Mouse (Mus musculus) forebrain, embryonic 12.5 days (tissue): ENCODE data around the gene Spcs2. TPM values are rescaled to one million over a fixed set of nuclear protein-coding genes. Genes with fewer than 3 reads are reported as not detected.

Experiments used
- ATAC-seq: fragments of 200-750 bp; cut with Nextera tagmentation; 2 replicates; pipeline ENCODE4 v1.8.0; 2017; ENCODE audit warnings: moderate TSS enrichment; ENCODE audit not compliant: low FRiP score
- H3K27ac ChIP-seq: fragments of 300-500 bp; sonication (generic); 2 replicates; pipeline ENCODE4 v1.5.1; 2016; ENCODE audit warnings: mild to moderate bottlenecking
- H3K27me3 ChIP-seq: fragments of 300-500 bp; sonication (generic); 2 replicates; pipeline ENCODE4 v1.6.1; 2016; ENCODE audit warnings: mild to moderate bottlenecking
- H3K36me3 ChIP-seq: fragments of 300-500 bp; sonication (generic); replicated peaks from 2 replicates; pipeline ENCODE4 v1.6.1; 2016; ENCODE audit warnings: mild to moderate bottlenecking
- H3K4me1 ChIP-seq: fragments of 300-500 bp; sonication (generic); 2 replicates; pipeline ENCODE4 v1.6.1; 2016
- H3K4me2 ChIP-seq: fragments of 300-500 bp; sonication (generic); 2 replicates; pipeline ENCODE4 v1.6.1; 2016; ENCODE audit warnings: mild to moderate bottlenecking, moderate library complexity
- H3K4me3 ChIP-seq: fragments of 300-500 bp; sonication (generic); replicated peaks from 2 replicates; pipeline ENCODE4 v1.5.1; 2016; ENCODE audit warnings: mild to moderate bottlenecking
- H3K9ac ChIP-seq: fragments of 300-500 bp; sonication (generic); 2 replicates; pipeline ENCODE4 v1.6.1; 2016; ENCODE audit warnings: mild to moderate bottlenecking
- H3K9me3 ChIP-seq: fragments of 300-500 bp; sonication (generic); 2 replicates; pipeline ENCODE4 v1.6.1; 2016
- WGBS: fragments of 180-500 bp; shearing (Covaris S2); methylation state at CpG from one replicate; pipeline ENCODE4 v1.1.7; 2016; 5-methylcytosine and 5-hydroxymethylcytosine counted together
- polyA plus RNA-seq: library from polyadenylated mRNA; unstranded; fragments of >200 nt; fragmentation: Nextera tagmentation; extraction: Ambion mirVana; gene quantifications from 2 replicates; pipeline ENCODE4 v1.2.1, GENCODE M21; 2016

The Spcs2 gene
- polyA plus RNA-seq, 1 experiment from 2014 or later: 340 TPM

- ATAC-seq: no peak
- Histone ChIP-seq H3K4me2 (no peak overlapping the region), H3K36me3 (no peaks in the 10 kb centered on the region), H3K9me3 (no peaks in the 10 kb centered on the region), H3K27ac (no peak overlapping the region), H3K27me3 (no peaks in the 10 kb centered on the region), H3K4me3 (no peak overlapping the region), H3K4me1 (peaks cover 18% of the 10 kb centered on the region), H3K9ac (no peak overlapping the region)
- 78% methylated on average over 3 of the region's 3 CpGs for WGBS
Measured at GRCm38 (mm10) chr7:99890168-99890755, 27.0 kb upstream of the Spcs2 start.

- H3K9ac ChIP-seq: no peak overlapping the region
- ATAC-seq: 0 out of 2 replicates have a peak, but pooled peaks have one; percentile 36
- no peak overlapping the region for H3K4me3 ChIP-seq
- H3K36me3 ChIP-seq: no peaks in the 10 kb centered on the region
- no peaks in the 10 kb centered on the region for H3K9me3 ChIP-seq
- peaks cover 17% of the 10 kb centered on the region for H3K4me1 ChIP-seq
- H3K27me3 ChIP-seq: no peaks in the 10 kb centered on the region
- no peak overlapping the region for H3K27ac ChIP-seq
- no peak overlapping the region for H3K4me2 ChIP-seq
- whole genome bisulfite sequencing: 50% methylated on average over 10 of the region's 10 CpGs
Measured at GRCm38 (mm10) chr7:99889175-99889880, 26.1 kb upstream of the Spcs2 start.

- no peaks in the 10 kb centered on the region for H3K9me3 ChIP-seq
- H3K27ac ChIP-seq: no peak overlapping the region
- H3K4me3 ChIP-seq: no peak overlapping the region
- H3K4me1 ChIP-seq: peaks cover 17% of the 10 kb centered on the region
- H3K27me3 ChIP-seq: no peaks in the 10 kb centered on the region
- H3K36me3 ChIP-seq: no peaks in the 10 kb centered on the region
- no peak overlapping the region for H3K4me2 ChIP-seq
- no peak for ATAC-seq
- no peak overlapping the region for H3K9ac ChIP-seq
Measured at GRCm38 (mm10) chr7:99887743-99888142, 24.5 kb upstream of the Spcs2 start.

GRCm38 (mm10) chr7:99887230-99887735 is 24.0 kb upstream of the Spcs2 start:
- Histone ChIP-seq H3K4me3 (no peak overlapping the region), H3K36me3 (no peaks in the 10 kb centered on the region), H3K27ac (no peak overlapping the region), H3K4me1 (peaks cover 17% of the 10 kb centered on the region), H3K4me2 (no peak overlapping the region), H3K27me3 (no peaks in the 10 kb centered on the region), H3K9me3 (no peaks in the 10 kb centered on the region), H3K9ac (no peak overlapping the region)
- 84% methylated on average over 2 of the region's 2 CpGs for WGBS
- no peak for ATAC-seq

GRCm38 (mm10) chr7:99878254-99878653 is 15.0 kb upstream of the Spcs2 start:
- Histone ChIP-seq H3K9ac (no peak overlapping the region), H3K27me3 (no peaks in the 10 kb centered on the region), H3K9me3 (no peaks in the 10 kb centered on the region), H3K36me3 (no peaks in the 10 kb centered on the region), H3K4me1 (no peaks in the 10 kb centered on the region), H3K4me3 (no peak overlapping the region), H3K27ac (no peak overlapping the region), H3K4me2 (no peak overlapping the region)
- 70% methylated on average over 2 of the region's 2 CpGs for WGBS
- no peak for ATAC-seq

GRCm38 (mm10) chr7:99876345-99876744 is 13.1 kb upstream of the Spcs2 start:
- Histone ChIP-seq H3K36me3 (no peaks in the 10 kb centered on the region), H3K4me2 (no peak overlapping the region), H3K4me3 (no peak overlapping the region), H3K27ac (no peak overlapping the region), H3K9me3 (no peaks in the 10 kb centered on the region), H3K27me3 (no peaks in the 10 kb centered on the region), H3K4me1 (no peaks in the 10 kb centered on the region), H3K9ac (no peak overlapping the region)
- no peak for ATAC-seq
- WGBS: 1% methylated on average over 3 of the region's 3 CpGs

GRCm38 (mm10) chr7:99875891-99876290 is 12.6 kb upstream of the Spcs2 start:
- Histone ChIP-seq H3K9me3 (no peaks in the 10 kb centered on the region), H3K4me1 (no peaks in the 10 kb centered on the region), H3K27ac (no peak overlapping the region), H3K9ac (no peak overlapping the region), H3K4me3 (no peak overlapping the region), H3K36me3 (no peaks in the 10 kb centered on the region), H3K27me3 (no peaks in the 10 kb centered on the region), H3K4me2 (no peak overlapping the region)
- 49% methylated on average over 5 of the region's 5 CpGs for WGBS
- ATAC-seq: no peak

GRCm38 (mm10) chr7:99873965-99874364 is 10.7 kb upstream of the Spcs2 start:
- no peak for ATAC-seq
- H3K4me2 ChIP-seq: no peak overlapping the region
- no peak overlapping the region for H3K9ac ChIP-seq
- WGBS: 55% methylated on average over 6 of the region's 6 CpGs
- H3K9me3 ChIP-seq: no peaks in the 10 kb centered on the region
- H3K36me3 ChIP-seq: no peaks in the 10 kb centered on the region
- no peak overlapping the region for H3K4me3 ChIP-seq
- H3K4me1 ChIP-seq: no peaks in the 10 kb centered on the region
- no peak overlapping the region for H3K27ac ChIP-seq
- H3K27me3 ChIP-seq: no peaks in the 10 kb centered on the region

- no peak overlapping the region for H3K9ac ChIP-seq
- H3K9me3 ChIP-seq: no peaks in the 10 kb centered on the region
- H3K4me2 ChIP-seq: no peak overlapping the region
- H3K4me1 ChIP-seq: peaks cover 10% of the 10 kb centered on the region
- no peaks in the 10 kb centered on the region for H3K36me3 ChIP-seq
- ATAC-seq: no peak
- H3K27ac ChIP-seq: no peak overlapping the region
- 82% methylated on average over 4 of the region's 4 CpGs for WGBS
- no peak overlapping the region for H3K4me3 ChIP-seq
- H3K27me3 ChIP-seq: no peaks in the 10 kb centered on the region
Measured at GRCm38 (mm10) chr7:99869296-99869695, 6.0 kb upstream of the Spcs2 start.

GRCm38 (mm10) chr7:99865219-99865618 is 2.0 kb upstream of the Spcs2 start:
- 46% methylated on average over 3 of the region's 3 CpGs for WGBS
- no peak for ATAC-seq
- H3K9me3 ChIP-seq: no peaks in the 10 kb centered on the region
- H3K27me3 ChIP-seq: no peaks in the 10 kb centered on the region
- no peak overlapping the region for H3K9ac ChIP-seq
- no peaks in the 10 kb centered on the region for H3K36me3 ChIP-seq
- no peak overlapping the region for H3K27ac ChIP-seq
- peaks cover 19% of the 10 kb centered on the region for H3K4me1 ChIP-seq
- no peak overlapping the region for H3K4me3 ChIP-seq
- no peak overlapping the region for H3K4me2 ChIP-seq

- 37% methylated on average over 11 of the region's 11 CpGs for WGBS
- Histone ChIP-seq H3K4me1 (peaks cover 19% of the 10 kb centered on the region), H3K27ac (0 out of 2 replicates have a peak overlapping the region, but pooled peaks have one; percentile 3), H3K36me3 (no peaks in the 10 kb centered on the region), H3K9ac (no peak overlapping the region), H3K27me3 (no peaks in the 10 kb centered on the region), H3K4me3 (no peak overlapping the region), H3K4me2 (no peak overlapping the region), H3K9me3 (no peaks in the 10 kb centered on the region)
- no peak; the same call in 1 of the 2 replicates for ATAC-seq
Measured at GRCm38 (mm10) chr7:99864241-99865028, 1.2 kb upstream of the Spcs2 start.

- H3K9ac ChIP-seq: peak within 1 kb of the TSS; percentile 84
- no peaks in the 10 kb centered on the region for H3K27me3 ChIP-seq
- peak within 1 kb of the TSS; percentile 87 for H3K4me2 ChIP-seq
- H3K4me1 ChIP-seq: peaks cover 26% of the 10 kb centered on the region
- peak; percentile 98 for ATAC-seq
- peak within 1 kb of the TSS; percentile 76 for H3K27ac ChIP-seq
- under 1% methylated on average over 42 of the region's 42 CpGs for WGBS
- no peaks in the 10 kb centered on the region for H3K9me3 ChIP-seq
- peak within 1 kb of the TSS; percentile 85 for H3K4me3 ChIP-seq
- H3K36me3 ChIP-seq: peaks cover 22% of the 10 kb centered on the region
Measured at GRCm38 (mm10) chr7:99858813-99859585, 4.3 kb downstream of the Spcs2 start, which contains the start of gene Xrra1. Gene Xrra1 (plus strand): TSS chr7:99859116.
